8 mouse cellular contexts compared by ENCODE assay signal in genomic region chr10:44004221-44004751, GRCm38 (mm10).
DNase-seq lines count a peak whose midpoint lies in the region; ATAC-seq and TF ChIP-seq lines count a peak whose summit lies in the region.

No protein-coding gene starts in this region.

- H3K4me3 ChIP-seq in neural tube, embryonic 11.5 days (ENCODE audit: low read depth, low read length): peak overlapping the region; percentile 47
- H3K4me3 ChIP-seq in bone marrow macrophage, adult 2 months (ENCODE audit: insufficient read depth, low read length): peak overlapping the region; percentile 75
- peak overlapping the region; percentile 73 for H3K4me3 ChIP-seq in heart, embryonic 10.5 days
- peak overlapping the region; percentile 70 for H3K4me3 ChIP-seq in kidney, adult 2 months (ENCODE audit: insufficient read depth, low read depth, low read length)
- peak overlapping the region; percentile 76 for H3K4me3 ChIP-seq in lung, embryonic 16.5 days (ENCODE audit: low read length)
- peak overlapping the region; percentile 63 for H3K4me3 ChIP-seq in stomach, embryonic 14.5 days (ENCODE audit: low read depth, low read length)

- peaks cover 54% of the 10 kb centered on the region for H3K27me3 ChIP-seq in neural tube, embryonic 11.5 days (ENCODE audit: control insufficient read depth, insufficient read depth, low read length)
- H3K27me3 ChIP-seq in heart, embryonic 10.5 days (ENCODE audit: insufficient read depth, poor library complexity, severe bottlenecking): peaks cover 93% of the 10 kb centered on the region
- no peaks in the 10 kb centered on the region for H3K27me3 ChIP-seq in kidney, adult 2 months (replicated peaks; ENCODE audit: control insufficient read depth, insufficient read depth, low read length)
- H3K27me3 ChIP-seq in lung, embryonic 16.5 days (ENCODE audit: control insufficient read depth, insufficient read depth, low read depth, low read length): peaks cover 50% of the 10 kb centered on the region
- 0 out of 2 replicates have a peak, but pooled peaks cover 9% of the 10 kb centered on the region for H3K27me3 ChIP-seq in stomach, embryonic 14.5 days (ENCODE audit: control insufficient read depth, insufficient read depth, low read length)

- under 1% methylated on average over 33 of the region's 33 CpGs for WGBS in neural tube, embryonic 11.5 days
- under 1% methylated on average over 33 of the region's 33 CpGs for WGBS in heart, embryonic 10.5 days
- 7% methylated on average over 33 of the region's 33 CpGs for WGBS in kidney, adult 2 months
- 3% methylated on average over 33 of the region's 33 CpGs for WGBS in lung, embryonic 16.5 days
- 4% methylated on average over 33 of the region's 33 CpGs for WGBS in stomach, embryonic 14.5 days

- DNase-seq in neural tube, embryonic 11.5 days (ENCODE audit: low spot score): peak; percentile 39
- no peak for DNase-seq in neural tube, embryonic 10.5 days (ENCODE audit: extremely low spot score, low spot score)
- no peak for DNase-seq in heart, embryonic 10.5 days (ENCODE audit: low spot score)
- peak; percentile 60 for DNase-seq in kidney, adult 2 months
- no peak for DNase-seq in c-Kit-positive CD71-positive TER-119-positive erythroid progenitor cells, embryonic 14.5 days (ENCODE audit: low spot score)

- H3K9ac ChIP-seq in neural tube, embryonic 11.5 days (ENCODE audit: low read length): no peak overlapping the region
- peak overlapping the region; percentile 69 for H3K9ac ChIP-seq in lung, embryonic 16.5 days (ENCODE audit: low read length)
- H3K9ac ChIP-seq in stomach, embryonic 14.5 days (replicated peaks; ENCODE audit: low read depth, low read length): no peak overlapping the region

- no peak for TF ChIP-seq POLR2A in bone marrow macrophage, adult 2 months (IDR thresholded peaks at IDR 0.05; ENCODE audit: borderline replicate concordance, low read depth, low read length)
- TF ChIP-seq POLR2A in kidney, adult 2 months (IDR thresholded peaks at IDR 0.05; ENCODE audit: low read depth, low read length): no peak

- TF ChIP-seq CTCF in bone marrow macrophage, adult 2 months (IDR thresholded peaks at IDR 0.05; ENCODE audit: low read depth, low read length): no peak
- TF ChIP-seq CTCF in kidney, adult 2 months (conservative IDR thresholded peaks at IDR 0.05; ENCODE audit: insufficient read depth, insufficient read length, low read depth, low read length): no peak

- peaks cover 13% of the 10 kb centered on the region for H3K4me1 ChIP-seq in neural tube, embryonic 11.5 days (ENCODE audit: control insufficient read depth, insufficient read depth, low read length)
- H3K4me1 ChIP-seq in bone marrow macrophage, adult 2 months (ENCODE audit: control insufficient read depth, insufficient read depth, low read length): peaks cover 20% of the 10 kb centered on the region
- H3K4me1 ChIP-seq in heart, embryonic 10.5 days: peaks cover 25% of the 10 kb centered on the region
- peaks cover 7% of the 10 kb centered on the region; the same call in 1 of the 2 replicates for H3K4me1 ChIP-seq in kidney, adult 2 months (ENCODE audit: control insufficient read depth, insufficient read depth, low read length)
- H3K4me1 ChIP-seq in lung, embryonic 16.5 days (replicated peaks; ENCODE audit: control insufficient read depth, insufficient read depth, low read length): peaks cover 17% of the 10 kb centered on the region
- peaks cover 13% of the 10 kb centered on the region; the same call in 1 of the 2 replicates for H3K4me1 ChIP-seq in stomach, embryonic 14.5 days (ENCODE audit: control insufficient read depth, insufficient read depth, low read length)

- H3K9me3 ChIP-seq in neural tube, embryonic 11.5 days (ENCODE audit: control insufficient read depth, low read length): no peaks in the 10 kb centered on the region
- H3K9me3 ChIP-seq in heart, embryonic 10.5 days: no peaks in the 10 kb centered on the region
- H3K9me3 ChIP-seq in lung, embryonic 16.5 days (ENCODE audit: control insufficient read depth, low read length): no peaks in the 10 kb centered on the region
- H3K9me3 ChIP-seq in stomach, embryonic 14.5 days (ENCODE audit: control insufficient read depth, low read depth, low read length): no peaks in the 10 kb centered on the region

- ATAC-seq in neural tube, embryonic 11.5 days (ENCODE audit: insufficient read depth, low FRiP score, low TSS enrichment): no peak
- peak; percentile 43; the same call in 1 of the 2 replicates for ATAC-seq in lung, embryonic 16.5 days (ENCODE audit: low read depth)
- ATAC-seq in stomach, embryonic 14.5 days (ENCODE audit: insufficient number of reproducible peaks, insufficient read depth, low FRiP score, low read depth): no peak

- no peak overlapping the region for H3K27ac ChIP-seq in neural tube, embryonic 11.5 days (ENCODE audit: low read depth, low read length)
- H3K27ac ChIP-seq in bone marrow macrophage, adult 2 months (ENCODE audit: insufficient read depth, low read depth, low read length): no peak overlapping the region
- no peak overlapping the region for H3K27ac ChIP-seq in heart, embryonic 10.5 days
- H3K27ac ChIP-seq in kidney, adult 2 months (ENCODE audit: insufficient read depth, low read depth, low read length): no peak overlapping the region
- H3K27ac ChIP-seq in lung, embryonic 16.5 days (ENCODE audit: low read length): no peak overlapping the region
- no peak overlapping the region for H3K27ac ChIP-seq in stomach, embryonic 14.5 days (ENCODE audit: low read length)

- H3K4me2 ChIP-seq in neural tube, embryonic 11.5 days (ENCODE audit: low read depth): peak overlapping the region; percentile 47
- peak overlapping the region; percentile 66 for H3K4me2 ChIP-seq in lung, embryonic 16.5 days (ENCODE audit: low read depth, low read length)
- peak overlapping the region; percentile 74 for H3K4me2 ChIP-seq in stomach, embryonic 14.5 days (replicated peaks; ENCODE audit: low read depth, low read length)

- H3K36me3 ChIP-seq in neural tube, embryonic 11.5 days (ENCODE audit: control insufficient read depth, insufficient read depth, low read length): no peaks in the 10 kb centered on the region
- H3K36me3 ChIP-seq in heart, embryonic 10.5 days: no peaks in the 10 kb centered on the region
- no peaks in the 10 kb centered on the region for H3K36me3 ChIP-seq in kidney, adult 2 months (ENCODE audit: control insufficient read depth, insufficient read depth, low read length)
- H3K36me3 ChIP-seq in lung, embryonic 16.5 days (ENCODE audit: control insufficient read depth, insufficient read depth, low read length): no peaks in the 10 kb centered on the region
- no peaks in the 10 kb centered on the region for H3K36me3 ChIP-seq in stomach, embryonic 14.5 days (ENCODE audit: control insufficient read depth, insufficient read depth, low read length)

Comparison
In these comparisons a context has a peak if more than half of its experiments do, and no peak if none do; other contexts are left out.
1. DNase-seq: peak in neural tube, embryonic 11.5 days (single experiment) and kidney, adult 2 months (single experiment); none in neural tube, embryonic 10.5 days (single experiment), heart, embryonic 10.5 days (single experiment) and c-Kit-positive CD71-positive TER-119-positive erythroid progenitor cells, embryonic 14.5 days (single experiment).
2. Peak in every context shown above with its lines, with median percentiles within 50 percentile points of each other: H3K4me2 ChIP-seq and H3K4me3 ChIP-seq.